Mouse (Mus musculus) intestine, embryonic 15.5 days (tissue): Measurements from ENCODE around the gene 5730522E02Rik. TPM values are rescaled to one million over a fixed set of nuclear protein-coding genes. Genes with fewer than 3 reads are reported as not detected.

Experiments used
- ATAC-seq: fragments of 200-750 bp; cut with Nextera tagmentation; 2 replicates; pipeline ENCODE4 v1.8.0; 2017; ENCODE audit warnings: moderate TSS enrichment, moderate library complexity
- H3K27ac ChIP-seq: fragments of 300-500 bp; sonication (generic); 2 replicates; pipeline ENCODE4 v1.5.1; 2015; ENCODE audit warnings: mild to moderate bottlenecking, inconsistent platforms
- H3K27me3 ChIP-seq: fragments of 300-500 bp; sonication (generic); replicated peaks from 2 replicates; pipeline ENCODE4 v1.6.1; 2015; ENCODE audit warnings: inconsistent platforms
- H3K36me3 ChIP-seq: fragments of 300-500 bp; sonication (generic); 2 replicates; pipeline ENCODE4 v1.6.1; 2015; ENCODE audit warnings: inconsistent platforms
- H3K4me1 ChIP-seq: fragments of 300-500 bp; sonication (generic); replicated peaks from 2 replicates; pipeline ENCODE4 v1.6.1; 2015; ENCODE audit warnings: inconsistent platforms
- H3K4me2 ChIP-seq: fragments of 300-500 bp; sonication (generic); replicated peaks from 2 replicates; pipeline ENCODE4 v1.6.1; 2015; ENCODE audit warnings: mild to moderate bottlenecking, inconsistent platforms
- H3K4me3 ChIP-seq: fragments of 300-500 bp; sonication (generic); replicated peaks from 2 replicates; pipeline ENCODE4 v1.5.1; 2015; ENCODE audit warnings: inconsistent platforms
- H3K9ac ChIP-seq: fragments of 300-500 bp; sonication (generic); 2 replicates; pipeline ENCODE4 v1.6.1; 2015; ENCODE audit warnings: inconsistent platforms
- H3K9me3 ChIP-seq: fragments of 300-500 bp; sonication (generic); 2 replicates; pipeline ENCODE4 v1.6.1; 2016; ENCODE audit warnings: inconsistent platforms
- WGBS: fragments of 180-500 bp; shearing (Covaris S2); methylation state at CpG from one replicate; pipeline ENCODE4 v1.1.7; 2015; 5-methylcytosine and 5-hydroxymethylcytosine counted together
- polyA plus RNA-seq: library from polyadenylated mRNA; unstranded; fragments of >200 nt; fragmentation: Nextera tagmentation; extraction: Ambion mirVana; gene quantifications from 2 replicates; pipeline ENCODE4 v1.2.1, GENCODE M21; 2015

The 5730522E02Rik gene
- polyA plus RNA-seq, 1 experiment from 2014 or later: 2.8 TPM

DNA sequence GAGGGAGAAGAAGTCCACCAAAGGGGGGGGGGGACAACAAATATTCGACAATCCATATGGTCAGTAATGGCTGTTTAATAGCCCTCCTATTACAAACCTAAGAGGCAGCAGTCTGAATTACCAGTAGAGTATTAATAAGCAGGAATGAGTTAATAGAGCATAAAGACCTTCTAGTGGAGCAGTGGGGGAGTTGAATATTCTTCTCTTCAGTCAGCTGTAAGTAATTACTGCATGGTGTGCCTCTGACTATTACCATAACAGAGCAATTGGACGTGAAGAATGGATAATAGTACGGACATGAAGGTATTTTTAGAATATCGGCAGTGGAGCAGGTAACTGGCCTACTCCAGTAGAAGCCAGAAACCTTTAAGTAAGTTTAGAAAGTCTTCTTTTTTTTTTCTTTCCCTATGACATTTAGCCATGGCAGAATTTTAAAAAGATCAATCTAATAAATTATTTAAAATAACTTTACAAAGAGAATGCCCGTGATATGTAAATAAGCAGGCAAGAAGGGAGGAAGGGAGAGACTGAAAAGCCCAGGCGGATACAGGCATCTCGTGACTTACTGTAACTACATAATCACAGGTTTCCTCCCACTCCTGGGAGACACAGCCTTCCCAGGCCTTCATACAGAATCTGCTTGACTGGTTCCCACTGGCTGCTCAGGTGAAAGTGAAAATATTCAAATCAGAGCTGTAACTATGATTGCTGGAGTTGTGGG, 637.0 kb downstream of the 5730522E02Rik start:
- no peaks in the 10 kb centered on the region for H3K9me3 ChIP-seq
- H3K4me2 ChIP-seq: no peak overlapping the region
- WGBS: 76% methylated on average over 7 of the region's 7 CpGs
- no peak overlapping the region for H3K27ac ChIP-seq
- no peaks in the 10 kb centered on the region for H3K36me3 ChIP-seq
- H3K4me1 ChIP-seq: no peaks in the 10 kb centered on the region
- ATAC-seq: no peak
- no peak overlapping the region for H3K9ac ChIP-seq
- H3K27me3 ChIP-seq: no peaks in the 10 kb centered on the region
- H3K4me3 ChIP-seq: no peak overlapping the region

DNA sequence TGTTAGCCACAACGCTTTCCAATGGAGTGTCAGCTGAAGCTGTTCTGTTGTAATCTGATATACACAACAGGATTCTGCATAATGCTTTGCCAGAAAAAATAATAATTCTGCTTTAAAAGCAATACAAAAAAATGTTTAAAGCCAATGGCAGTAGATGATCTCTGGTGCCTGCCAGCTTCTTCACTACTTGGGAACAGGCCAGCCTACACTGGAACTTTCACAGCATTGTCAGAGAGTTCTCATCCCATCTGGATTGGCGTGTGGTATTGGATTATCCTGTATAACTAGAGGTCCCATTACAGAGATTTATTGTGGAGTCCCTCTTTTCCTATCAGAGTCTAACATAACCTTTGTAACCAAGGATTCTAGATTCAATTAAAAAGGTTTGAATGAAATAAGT, 639.2 kb downstream of the 5730522E02Rik start:
- H3K27me3 ChIP-seq: no peaks in the 10 kb centered on the region
- H3K27ac ChIP-seq: no peak overlapping the region
- ATAC-seq: no peak
- H3K36me3 ChIP-seq: no peaks in the 10 kb centered on the region
- H3K4me2 ChIP-seq: no peak overlapping the region
- no peak overlapping the region for H3K4me3 ChIP-seq
- H3K9ac ChIP-seq: no peak overlapping the region
- 68% methylated on average over 2 of the region's 2 CpGs for WGBS
- H3K9me3 ChIP-seq: no peaks in the 10 kb centered on the region
- H3K4me1 ChIP-seq: no peaks in the 10 kb centered on the region

Other genes starting within 250 kb of the 5730522E02Rik start
- 28.0 and 28.7 TPM in 2 replicates for gene Fancl, start 175.4 kb upstream of the 5730522E02Rik start, polyA plus RNA-seq